Comparison of ENCODE assay signal across 13 mouse cellular contexts in the genomic region with DNA sequence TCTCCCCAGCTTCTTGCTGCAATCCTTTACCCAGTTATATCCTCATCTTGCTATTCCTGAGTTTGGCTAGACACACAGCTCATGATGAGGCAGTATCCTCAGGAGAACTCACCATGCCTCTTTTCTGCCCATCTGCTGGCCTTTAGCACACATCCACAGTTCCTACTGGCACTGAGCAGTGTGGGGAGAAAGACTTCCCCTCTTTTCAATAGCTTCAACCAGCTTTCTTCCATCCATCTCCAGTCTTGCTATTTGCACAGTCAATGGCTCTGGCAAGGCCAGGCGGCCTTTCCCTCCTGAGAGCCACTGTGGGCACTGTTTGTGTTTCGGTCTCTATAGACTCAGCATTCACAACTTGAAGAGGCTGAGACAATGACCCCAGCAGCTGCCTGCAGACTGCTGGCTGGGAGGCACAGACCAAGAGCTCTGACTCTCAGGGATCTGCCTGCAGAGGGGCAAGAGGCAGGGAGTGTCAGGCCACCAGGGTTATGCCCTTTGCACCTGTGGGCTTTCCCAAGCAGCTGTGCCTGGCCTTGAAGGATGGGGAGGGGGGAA. TPM values are rescaled to one million over a fixed set of nuclear protein-coding genes. Genes with fewer than 3 reads are reported as not detected.
A peak's percentile ranks its signal among the peaks of the same experiment; 100 is the strongest.
DNase-seq lines count a peak whose midpoint lies in the region; ATAC-seq and TF ChIP-seq lines count a peak whose summit lies in the region.
"Had no signal": no experiment of that assay in that cellular context is flagged by ENCODE, and none has a peak within 500 bp of the region (broad histone marks: within the 10 kb centered on the region; RNA-seq: fewer than 3 reads in every experiment).

No protein-coding gene starts in this region.

- peak; percentile 36 for ATAC-seq in intestine, embryonic 16.5 days
- no peak for ATAC-seq in intestine, postnatal 0 days
- ATAC-seq in embryonic facial prominence, embryonic 14.5 days (ENCODE audit: low read depth) = peak; percentile 39; the same call in 1 of the 2 replicates
- peak; percentile 51; the same call in 1 of the 2 replicates for ATAC-seq in limb, embryonic 13.5 days (ENCODE audit: low FRiP score, low read depth)
- 0 out of 2 replicates have a peak, but pooled peaks have one; percentile 49 for ATAC-seq in neural tube, embryonic 13.5 days (ENCODE audit: low read depth)

- no peak overlapping the region for H3K9ac ChIP-seq in intestine, embryonic 16.5 days (ENCODE audit: low read depth, low read length)
- no peak overlapping the region for H3K9ac ChIP-seq in intestine, postnatal 0 days (ENCODE audit: low read depth, low read length)
- H3K9ac ChIP-seq in embryonic facial prominence, embryonic 14.5 days (ENCODE audit: low read depth, low read length) = no peak overlapping the region
- H3K9ac ChIP-seq in limb, embryonic 13.5 days = no peak overlapping the region
- H3K9ac ChIP-seq in neural tube, embryonic 13.5 days = 0 out of 2 replicates have a peak overlapping the region, but pooled peaks have one; percentile 22
- H3K9ac ChIP-seq: liver, embryonic 14.5 days had no signal

- no peak for TF ChIP-seq CTCF in intestine, postnatal 0 days (IDR thresholded peaks at IDR 0.05; ENCODE audit: low read depth)

- no peak overlapping the region for H3K4me2 ChIP-seq in intestine, embryonic 16.5 days (ENCODE audit: low read depth, low read length)
- H3K4me2 ChIP-seq in intestine, postnatal 0 days (replicated peaks; ENCODE audit: low read depth) = no peak overlapping the region
- no peak overlapping the region for H3K4me2 ChIP-seq in embryonic facial prominence, embryonic 14.5 days (ENCODE audit: low read depth, low read length)
- H3K4me2 ChIP-seq in limb, embryonic 13.5 days (replicated peaks) = no peak overlapping the region
- peak overlapping the region; percentile 85 for H3K4me2 ChIP-seq in neural tube, embryonic 13.5 days

- H3K36me3 ChIP-seq in intestine, embryonic 16.5 days (ENCODE audit: control insufficient read depth, insufficient read depth, low read length) = no peaks in the 10 kb centered on the region
- H3K36me3 ChIP-seq in intestine, postnatal 0 days (ENCODE audit: control insufficient read depth, insufficient read depth) = no peaks in the 10 kb centered on the region
- no peaks in the 10 kb centered on the region for H3K36me3 ChIP-seq in embryonic facial prominence, embryonic 14.5 days (ENCODE audit: control insufficient read depth, insufficient read depth, low read length)
- no peaks in the 10 kb centered on the region for H3K36me3 ChIP-seq in limb, embryonic 13.5 days
- peaks cover 8% of the 10 kb centered on the region; the same call in 1 of the 2 replicates for H3K36me3 ChIP-seq in neural tube, embryonic 13.5 days

- WGBS in intestine, embryonic 16.5 days = 39% methylated on average over 2 of the region's 2 CpGs
- WGBS in intestine, postnatal 0 days = 72% methylated on average over 2 of the region's 2 CpGs
- WGBS in embryonic facial prominence, embryonic 14.5 days = 44% methylated on average over 2 of the region's 2 CpGs
- WGBS in limb, embryonic 13.5 days = 46% methylated on average over 2 of the region's 2 CpGs
- 13% methylated on average over 2 of the region's 2 CpGs for WGBS in neural tube, embryonic 13.5 days

- no peaks in the 10 kb centered on the region for H3K27me3 ChIP-seq in intestine, embryonic 16.5 days (replicated peaks; ENCODE audit: control insufficient read depth, insufficient read depth, low read length)
- no peaks in the 10 kb centered on the region for H3K27me3 ChIP-seq in intestine, postnatal 0 days (replicated peaks; ENCODE audit: control insufficient read depth, insufficient read depth, low read length)
- H3K27me3 ChIP-seq in embryonic facial prominence, embryonic 14.5 days (replicated peaks; ENCODE audit: control insufficient read depth, insufficient read depth, low read length) = no peaks in the 10 kb centered on the region
- no peaks in the 10 kb centered on the region for H3K27me3 ChIP-seq in limb, embryonic 13.5 days
- no peaks in the 10 kb centered on the region for H3K27me3 ChIP-seq in neural tube, embryonic 13.5 days
- H3K27me3 ChIP-seq: CH12.LX had no signal

- DNase-seq in embryonic facial prominence, embryonic 14.5 days (ENCODE audit: low spot score) = no peak
- DNase-seq in spleen, postnatal 4 days (ENCODE audit: low spot score in 2 of 2) = no peak
- DNase-seq in cerebellum, adult 8-10 months = no peak
- no peak for DNase-seq in cerebellum, adult 18-20 months
- DNase-seq: gastrocnemius, postnatal 10 days; retina, postnatal 1 day; thymus, adult 2 months had no signal

- H3K4me3 ChIP-seq in intestine, embryonic 16.5 days (ENCODE audit: low read length) = no peak overlapping the region
- H3K4me3 ChIP-seq in intestine, postnatal 0 days (ENCODE audit: low read depth, low read length) = no peak overlapping the region
- H3K4me3 ChIP-seq in embryonic facial prominence, embryonic 14.5 days (ENCODE audit: low read depth, low read length) = no peak overlapping the region
- no peak overlapping the region for H3K4me3 ChIP-seq in limb, embryonic 13.5 days
- peak overlapping the region; percentile 3; the same call in 1 of the 2 replicates for H3K4me3 ChIP-seq in neural tube, embryonic 13.5 days

- H3K4me1 ChIP-seq in intestine, embryonic 16.5 days (ENCODE audit: control insufficient read depth, insufficient read depth, low read length) = peaks cover 13% of the 10 kb centered on the region
- H3K4me1 ChIP-seq in intestine, postnatal 0 days (replicated peaks; ENCODE audit: control insufficient read depth, insufficient read depth, low read length) = peaks cover 1% of the 10 kb centered on the region
- H3K4me1 ChIP-seq in embryonic facial prominence, embryonic 14.5 days (ENCODE audit: control insufficient read depth, insufficient read depth, low read length) = peaks cover 23% of the 10 kb centered on the region
- peaks cover 21% of the 10 kb centered on the region for H3K4me1 ChIP-seq in limb, embryonic 13.5 days
- H3K4me1 ChIP-seq in neural tube, embryonic 13.5 days (replicated peaks) = peaks cover 98% of the 10 kb centered on the region

- H3K27ac ChIP-seq in intestine, embryonic 16.5 days (ENCODE audit: low read length) = 0 out of 2 replicates have a peak overlapping the region, but pooled peaks have one; percentile 16
- H3K27ac ChIP-seq in intestine, postnatal 0 days (ENCODE audit: low read depth, low read length) = no peak overlapping the region
- H3K27ac ChIP-seq in embryonic facial prominence, embryonic 14.5 days (replicated peaks; ENCODE audit: low read depth, low read length) = no peak overlapping the region
- no peak overlapping the region for H3K27ac ChIP-seq in limb, embryonic 13.5 days
- peak overlapping the region; percentile 47 for H3K27ac ChIP-seq in neural tube, embryonic 13.5 days (replicated peaks)
- H3K27ac ChIP-seq: liver, embryonic 14.5 days had no signal

- H3K9me3 ChIP-seq in intestine, embryonic 16.5 days (ENCODE audit: control insufficient read depth, low read length) = no peaks in the 10 kb centered on the region
- no peaks in the 10 kb centered on the region for H3K9me3 ChIP-seq in intestine, postnatal 0 days (ENCODE audit: control insufficient read depth)
- H3K9me3 ChIP-seq in embryonic facial prominence, embryonic 14.5 days (ENCODE audit: control insufficient read depth, low read length) = no peaks in the 10 kb centered on the region
- no peaks in the 10 kb centered on the region for H3K9me3 ChIP-seq in limb, embryonic 13.5 days
- H3K9me3 ChIP-seq in neural tube, embryonic 13.5 days = no peaks in the 10 kb centered on the region

RNA-seq across cellular contexts. Expression of a gene that starts 11.2 kb away (rescaled TPM):
- polyA plus RNA-seq in intestine, embryonic 16.5 days (2015; fragmentation: Nextera tagmentation; extraction: Ambion mirVana) = 4.3 and 4.6 TPM in 2 replicates
- polyA plus RNA-seq in intestine, postnatal 0 days (2015; fragmentation: Nextera tagmentation; extraction: Ambion mirVana) = 4.1 and 4.6 TPM in 2 replicates
- 12.8 and 14.8 TPM in 2 replicates for polyA plus RNA-seq in embryonic facial prominence, embryonic 14.5 days (2014; fragmentation: Nextera tagmentation; extraction: Ambion mirVana)
- 5.6 and 6.7 TPM in 2 replicates for polyA plus RNA-seq in limb, embryonic 13.5 days (2015; fragmentation: Nextera tagmentation; extraction: Ambion mirVana)
- polyA plus RNA-seq in neural tube, embryonic 13.5 days (2015; fragmentation: Nextera tagmentation; extraction: Ambion mirVana) = 42.6 and 50.5 TPM in 2 replicates

Comparison
In these comparisons a context has a peak if more than half of its experiments do, and no peak if none do; other contexts are left out.
1. H3K27ac ChIP-seq: peak in intestine, embryonic 16.5 days (single experiment) and neural tube, embryonic 13.5 days (single experiment); none in intestine, postnatal 0 days (single experiment), embryonic facial prominence, embryonic 14.5 days (single experiment) and limb, embryonic 13.5 days (single experiment).